Mouse (Mus musculus) G1E (cell line): ENCODE results near the gene Gm7075.

Experiments used
- CTCF ChIP-seq: IDR thresholded peaks from 2 replicates; pipeline ENCODE4 v1.5.1; 2012; ENCODE audit warnings: low read depth, low read length, inconsistent platforms, mixed read lengths
- GATA1 ChIP-seq: IDR thresholded peaks from 2 replicates; pipeline ENCODE4 v1.6.1; 2012; ENCODE audit warnings: borderline replicate concordance, low read length, inconsistent platforms, mixed read lengths
- GATA2 ChIP-seq: IDR thresholded peaks from 2 replicates; pipeline ENCODE4 v1.6.1; 2012; ENCODE audit warnings: low read depth, low read length, inconsistent platforms, borderline replicate concordance
- TAL1 ChIP-seq: conservative IDR thresholded peaks from 2 replicates; pipeline ENCODE4 v1.6.1; 2012; ENCODE audit warnings: low read depth, low read length, inconsistent platforms, mixed read lengths

DNA sequence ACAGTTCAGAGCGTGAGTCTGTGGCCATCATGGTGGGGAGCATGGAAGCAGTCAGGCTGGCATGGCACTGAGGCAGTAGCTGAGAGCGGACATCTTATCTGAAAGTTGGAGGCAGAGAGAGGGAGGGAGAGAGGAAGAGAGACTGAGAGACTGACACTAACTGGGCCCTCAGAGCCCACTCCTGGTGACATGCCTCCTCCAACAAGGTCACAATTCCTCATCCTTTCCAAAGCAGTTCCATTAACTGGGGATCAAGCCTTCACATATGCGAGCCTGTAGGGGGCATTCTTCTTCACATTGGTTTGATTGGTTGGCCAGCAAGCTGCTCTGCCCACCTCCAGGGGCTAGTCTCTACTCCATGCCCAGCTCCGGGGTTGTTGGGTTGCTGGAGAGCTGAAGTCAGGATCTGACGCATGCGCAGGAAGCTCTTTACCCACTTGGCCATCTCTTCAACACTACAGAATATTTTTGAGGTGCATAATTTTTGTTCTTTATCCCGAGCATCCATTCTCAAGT is 9.7 kb upstream of the Gm7075 start:
- TF ChIP-seq CTCF (no peak), TAL1 (no peak), GATA2 (no peak), GATA1 (no peak)
